Mouse (Mus musculus) forebrain, embryonic 16.5 days (tissue): Measurements from ENCODE around the gene Metrn. TPM values are rescaled to one million over a fixed set of nuclear protein-coding genes. Genes with fewer than 3 reads are reported as not detected.

Source experiments
- ATAC-seq: fragments of 200-750 bp; cut with Nextera tagmentation; 2 replicates; pipeline ENCODE4 v1.8.0; 2017; ENCODE audit warnings: mild to moderate bottlenecking, moderate library complexity
- H3K27ac ChIP-seq: fragments of 300-500 bp; sonication (generic); 2 replicates; pipeline ENCODE4 v1.5.1; 2014; ENCODE audit warnings: low read length, control low read depth
- H3K27me3 ChIP-seq: fragments of 300-500 bp; sonication (generic); replicated peaks from 2 replicates; pipeline ENCODE4 v1.6.1; 2014; ENCODE audit warnings: low read length; ENCODE audit not compliant: control insufficient read depth, insufficient read depth
- H3K36me3 ChIP-seq: fragments of 300-500 bp; sonication (generic); 2 replicates; pipeline ENCODE4 v1.6.1; 2014; ENCODE audit not compliant: control insufficient read depth, insufficient read depth
- H3K4me1 ChIP-seq: fragments of 300-500 bp; sonication (generic); replicated peaks from 2 replicates; pipeline ENCODE4 v1.6.1; 2014; ENCODE audit warnings: low read length; ENCODE audit not compliant: control insufficient read depth, insufficient read depth
- H3K4me2 ChIP-seq: fragments of 300-500 bp; sonication (generic); 2 replicates; pipeline ENCODE4 v1.6.1; 2014; ENCODE audit warnings: mild to moderate bottlenecking, low read length, control low read depth
- H3K4me3 ChIP-seq: fragments of 300-500 bp; sonication (generic); replicated peaks from 2 replicates; pipeline ENCODE4 v1.5.1; 2014; ENCODE audit warnings: mild to moderate bottlenecking, low read length, control low read depth
- H3K9ac ChIP-seq: fragments of 300-500 bp; sonication (generic); replicated peaks from 2 replicates; pipeline ENCODE4 v1.6.1; 2014; ENCODE audit warnings: low read depth, low read length, control low read depth
- H3K9me3 ChIP-seq: fragments of 300-500 bp; sonication (generic); 2 replicates; pipeline ENCODE4 v1.6.1; 2016; ENCODE audit warnings: low read length; ENCODE audit not compliant: control insufficient read depth
- WGBS: fragments of 180-500 bp; shearing (Covaris S2); extraction: QIAGEN DNeasy Blood & Tissue Kit; methylation state at CpG from one replicate; pipeline ENCODE4 v1.1.7; 2014; 5-methylcytosine and 5-hydroxymethylcytosine counted together
- polyA plus RNA-seq: library from polyadenylated mRNA; unstranded; fragments of >200 nt; fragmentation: Nextera tagmentation; extraction: Ambion mirVana; gene quantifications from 2 replicates; pipeline ENCODE4 v1.2.1, GENCODE M21; 2015

The Metrn gene
- polyA plus RNA-seq, 1 experiment from 2014 or later, result 34.0 TPM

- peaks cover 39% of the 10 kb centered on the region for H3K4me1 ChIP-seq
- WGBS, result under 1% methylated on average over 37 of the region's 37 CpGs
- ATAC-seq, result no peak
Observed at GRCm38 (mm10) chr17:25796211-25796771, 645 bp downstream of the Metrn start.

GRCm38 (mm10) chr17:25795609-25796092 is 1.3 kb downstream of the Metrn start, which contains the start of gene AC134908.4:
Gene AC134908.4 (minus strand): TSS chr17:25795659.
- H3K9me3 ChIP-seq, result no peaks in the 10 kb centered on the region
- H3K9ac ChIP-seq, result peak within 1 kb of the TSS; percentile 59
- H3K27me3 ChIP-seq, result no peaks in the 10 kb centered on the region; the same call in 1 of the 2 replicates
- peak within 1 kb of the TSS; percentile 74 for H3K4me2 ChIP-seq
- H3K4me3 ChIP-seq, result peak within 1 kb of the TSS; percentile 55
- no peak for ATAC-seq
- 13% methylated on average over 6 of the region's 6 CpGs for WGBS
- no peaks in the 10 kb centered on the region for H3K36me3 ChIP-seq
- H3K4me1 ChIP-seq, result peaks cover 46% of the 10 kb centered on the region
- peak within 1 kb of the TSS; percentile 19; the same call in 1 of the 2 replicates for H3K27ac ChIP-seq

More at GRCm38 (mm10) chr17:25796211-25796771, 645 bp downstream of the Metrn start:
- Histone ChIP-seq H3K27ac (no peak overlapping the region), H3K4me3 (peak overlapping the region; percentile 55), H3K9me3 (no peaks in the 10 kb centered on the region), H3K9ac (peak overlapping the region; percentile 59), H3K27me3 (no peaks in the 10 kb centered on the region; the same call in 1 of the 2 replicates), H3K36me3 (no peaks in the 10 kb centered on the region), H3K4me2 (peak overlapping the region; percentile 74)

DNA sequence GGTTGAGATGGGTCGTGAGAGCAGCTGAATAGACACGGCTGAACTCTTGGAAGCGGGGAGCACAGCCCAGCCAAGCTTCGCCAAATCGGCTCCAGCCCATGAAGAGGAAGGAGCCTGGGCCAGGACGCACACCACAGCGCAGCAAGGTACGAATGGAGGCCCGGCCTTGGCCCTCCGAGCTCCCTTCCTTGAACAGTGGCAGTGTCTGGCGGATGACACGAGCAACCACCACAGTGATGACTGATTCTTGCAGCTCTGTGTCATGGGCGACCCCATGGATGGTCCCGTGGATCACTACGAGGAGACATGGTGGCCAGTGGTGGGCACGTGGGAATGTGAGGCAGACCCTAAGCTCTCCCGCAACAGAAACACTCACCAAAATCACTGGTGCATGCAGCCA is 1.9 kb downstream of the Metrn start:
- H3K27ac ChIP-seq, result peak overlapping the region; percentile 19; the same call in 1 of the 2 replicates
- H3K9ac ChIP-seq, result no peak overlapping the region
- no peak overlapping the region for H3K4me3 ChIP-seq
- 46% methylated on average over 17 of the region's 17 CpGs for WGBS
- H3K4me1 ChIP-seq, result peaks cover 49% of the 10 kb centered on the region
- H3K4me2 ChIP-seq, result peak overlapping the region; percentile 74
- no peaks in the 10 kb centered on the region for H3K36me3 ChIP-seq
- no peaks in the 10 kb centered on the region for H3K9me3 ChIP-seq
- ATAC-seq, result no peak
- no peaks in the 10 kb centered on the region; the same call in 1 of the 2 replicates for H3K27me3 ChIP-seq

- 9% methylated on average over 13 of the region's 13 CpGs for WGBS
- Histone ChIP-seq H3K4me1 (peaks cover 49% of the 10 kb centered on the region), H3K9me3 (no peaks in the 10 kb centered on the region), H3K27me3 (no peaks in the 10 kb centered on the region; the same call in 1 of the 2 replicates), H3K36me3 (no peaks in the 10 kb centered on the region), H3K27ac (no peak overlapping the region), H3K4me3 (no peak overlapping the region), H3K4me2 (no peak overlapping the region; the same call in 1 of the 2 replicates), H3K9ac (no peak overlapping the region)
- ATAC-seq, result no peak
Observed at GRCm38 (mm10) chr17:25794197-25794596, 2.7 kb downstream of the Metrn start.

DNA sequence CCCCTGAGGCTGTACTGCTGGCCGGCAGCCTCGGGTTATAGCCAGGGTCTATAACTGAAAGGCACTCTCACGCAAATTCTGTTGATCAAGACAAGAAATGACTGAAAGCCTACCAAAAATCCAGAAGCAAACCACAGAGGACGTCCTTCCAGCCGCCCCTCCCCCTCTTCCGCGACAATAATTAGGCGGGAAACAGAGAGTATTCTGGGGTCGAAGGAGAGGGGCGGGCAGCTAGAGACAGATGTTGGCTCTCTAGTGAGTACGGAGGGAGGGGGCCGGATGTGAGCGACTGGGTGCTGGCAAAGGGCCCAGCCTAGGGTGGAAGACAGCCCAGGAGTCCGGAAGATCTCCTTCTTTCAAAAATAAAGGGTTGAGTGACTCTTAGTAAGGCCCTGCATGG is 4.3 kb downstream of the Metrn start, which contains the start of gene Fam173a:
Fam173a (minus strand) TSS at position 287 of the 400 bp plus-strand sequence.
- no peaks in the 10 kb centered on the region for H3K9me3 ChIP-seq
- H3K27ac ChIP-seq, result peak within 1 kb of the TSS; percentile 95
- H3K27me3 ChIP-seq, result no peaks in the 10 kb centered on the region; the same call in 1 of the 2 replicates
- ATAC-seq, result peak; percentile 60
- H3K4me1 ChIP-seq, result peaks cover 49% of the 10 kb centered on the region
- peak within 1 kb of the TSS; percentile 87 for H3K9ac ChIP-seq
- H3K36me3 ChIP-seq, result no peaks in the 10 kb centered on the region
- H3K4me3 ChIP-seq, result peak within 1 kb of the TSS; percentile 80
- peak within 1 kb of the TSS; percentile 73 for H3K4me2 ChIP-seq
- WGBS, result 0% methylated on average over 14 of the region's 14 CpGs

DNA sequence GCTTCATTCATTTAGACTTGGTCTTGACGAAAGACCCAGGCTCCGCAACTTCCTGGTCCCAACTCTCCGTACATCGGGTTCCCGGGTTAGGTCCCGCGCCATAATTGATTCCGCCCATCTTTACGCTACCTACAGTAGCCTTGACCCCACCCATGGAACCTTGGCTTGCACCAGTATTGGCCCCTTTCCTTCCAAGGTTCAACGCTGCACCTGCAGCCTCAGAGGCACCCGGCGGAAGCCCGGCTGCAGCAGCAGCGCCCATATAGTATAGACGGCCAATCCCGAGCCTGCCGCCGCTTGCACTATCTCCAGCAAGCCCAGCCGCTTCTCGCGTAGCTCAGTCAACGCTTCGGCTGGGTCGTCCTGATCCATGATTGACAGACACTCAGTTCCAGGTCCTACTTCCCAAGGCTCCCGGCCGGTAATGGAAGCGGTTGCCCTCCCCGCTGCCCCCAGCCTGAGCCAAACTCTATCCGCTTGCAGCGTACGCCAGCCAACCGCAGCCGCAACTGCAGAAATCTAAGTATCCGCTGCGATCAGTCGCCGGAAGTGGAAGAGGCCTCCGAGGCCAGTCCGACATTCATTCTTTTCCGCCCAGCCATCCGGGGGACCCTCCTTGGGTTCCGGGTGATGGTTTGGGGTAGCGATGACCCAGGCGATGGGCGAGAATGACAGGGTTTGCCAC is 5.0 kb downstream of the Metrn start:
- Histone ChIP-seq H3K36me3 (no peaks in the 10 kb centered on the region), H3K4me3 (peak overlapping the region; percentile 80), H3K9me3 (no peaks in the 10 kb centered on the region), H3K27me3 (no peaks in the 10 kb centered on the region; the same call in 1 of the 2 replicates), H3K27ac (peak overlapping the region; percentile 95), H3K4me2 (peak overlapping the region; percentile 73), H3K9ac (peak overlapping the region; percentile 87), H3K4me1 (peaks cover 46% of the 10 kb centered on the region)
- peak; percentile 67 for ATAC-seq
- under 1% methylated on average over 45 of the region's 45 CpGs for WGBS

DNA sequence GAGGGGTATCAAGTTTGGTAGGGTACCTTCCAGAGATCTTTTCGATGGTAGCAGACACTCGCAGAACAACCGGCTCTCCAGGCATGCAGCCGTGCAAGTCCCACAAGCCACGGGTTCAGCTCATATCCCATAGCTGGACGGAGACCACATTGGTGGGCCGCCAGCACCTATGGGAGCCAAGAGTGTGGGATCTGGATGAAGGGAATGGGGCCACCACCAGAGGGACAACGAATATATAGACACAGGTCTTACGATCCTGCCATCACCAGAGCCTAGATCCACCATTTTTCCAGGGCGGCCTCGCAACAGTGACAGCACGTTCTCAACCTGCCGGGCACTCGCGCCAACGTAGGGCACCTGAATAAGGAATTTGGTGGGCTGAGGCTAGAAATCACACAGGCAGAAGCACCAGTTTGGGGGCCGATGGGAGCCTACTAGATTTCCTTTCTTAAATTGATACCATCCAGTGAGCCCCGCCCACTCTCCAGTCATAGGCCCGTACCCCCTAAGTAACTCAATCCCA is 5.6 kb downstream of the Metrn start:
- H3K4me2 ChIP-seq, result peak overlapping the region; percentile 73
- peaks cover 40% of the 10 kb centered on the region for H3K4me1 ChIP-seq
- peak; percentile 21; the same call in 1 of the 2 replicates for ATAC-seq
- H3K36me3 ChIP-seq, result no peaks in the 10 kb centered on the region
- H3K27me3 ChIP-seq, result no peaks in the 10 kb centered on the region
- peak overlapping the region; percentile 95 for H3K27ac ChIP-seq
- no peaks in the 10 kb centered on the region for H3K9me3 ChIP-seq
- peak overlapping the region; percentile 80 for H3K4me3 ChIP-seq
- H3K9ac ChIP-seq, result peak overlapping the region; percentile 87
- 18% methylated on average over 19 of the region's 19 CpGs for WGBS

- WGBS, result 92% methylated on average over 9 of the region's 9 CpGs
- H3K9me3 ChIP-seq, result no peaks in the 10 kb centered on the region
- H3K27ac ChIP-seq, result no peak overlapping the region
Observed at GRCm38 (mm10) chr17:25786781-25787504, 10.0 kb downstream of the Metrn start.

More at GRCm38 (mm10) chr17:25786781-25787504, 10.0 kb downstream of the Metrn start:
- Histone ChIP-seq H3K36me3 (peaks cover 7% of the 10 kb centered on the region; the same call in 1 of the 2 replicates), H3K4me1 (peaks cover 32% of the 10 kb centered on the region), H3K9ac (no peak overlapping the region), H3K4me3 (no peak overlapping the region), H3K4me2 (no peak overlapping the region), H3K27me3 (no peaks in the 10 kb centered on the region)
- ATAC-seq, result no peak
